Mouse (Mus musculus) forebrain, postnatal 0 days (tissue): ENCODE data around the gene Col6a6. TPM values are rescaled to one million over a fixed set of nuclear protein-coding genes. Genes with fewer than 3 reads are reported as not detected.

Experiments
- ATAC-seq: fragments of 200-750 bp; cut with Nextera tagmentation; 2 replicates; pipeline ENCODE4 v1.8.0; 2017; ENCODE audit warnings: mild to moderate bottlenecking, moderate library complexity
- DNase-seq: peaks from one replicate; pipeline ENCODE4 v3.0.0-alpha.2; 2015
- H3K27ac ChIP-seq: fragments of 300-500 bp; sonication (generic); 2 replicates; pipeline ENCODE4 v1.5.1; 2014; ENCODE audit warnings: low read depth, mild to moderate bottlenecking, antibody characterized with exemption, low read length, moderate library complexity, mixed read lengths
- H3K27me3 ChIP-seq: fragments of 300-500 bp; sonication (generic); 2 replicates; pipeline ENCODE4 v1.6.1; 2014; ENCODE audit warnings: mild to moderate bottlenecking, low read length, mixed read lengths; ENCODE audit not compliant: insufficient read depth
- H3K36me3 ChIP-seq: fragments of 300-500 bp; sonication (generic); 2 replicates; pipeline ENCODE4 v1.6.1; 2014; ENCODE audit warnings: mild to moderate bottlenecking, moderate library complexity; ENCODE audit not compliant: insufficient read depth
- H3K4me1 ChIP-seq: fragments of 300-500 bp; sonication (generic); 2 replicates; pipeline ENCODE4 v1.6.1; 2014; ENCODE audit warnings: antibody characterized with exemption; ENCODE audit not compliant: insufficient read depth
- H3K4me2 ChIP-seq: fragments of 300-500 bp; sonication (generic); 2 replicates; pipeline ENCODE4 v1.6.1; 2014; ENCODE audit warnings: low read depth, mild to moderate bottlenecking, moderate library complexity
- H3K4me3 ChIP-seq: fragments of 300-500 bp; sonication (generic); 2 replicates; pipeline ENCODE4 v1.5.1; 2014; ENCODE audit warnings: low read depth, low read length, mixed read lengths
- H3K9ac ChIP-seq: fragments of 300-500 bp; sonication (generic); 2 replicates; pipeline ENCODE4 v1.6.1; 2014; ENCODE audit warnings: mild to moderate bottlenecking
- H3K9me3 ChIP-seq: fragments of 300-500 bp; sonication (generic); 2 replicates; pipeline ENCODE4 v1.6.1; 2016; ENCODE audit warnings: low read length
- CTCF ChIP-seq: sonication (generic); IDR thresholded peaks from 2 replicates; pipeline ENCODE4 v1.5.1; 2016; ENCODE audit warnings: antibody characterized with exemption, control low read depth, low read depth
- WGBS: fragments of 180-500 bp; shearing (Covaris S2); extraction: QIAGEN DNeasy Blood & Tissue Kit; methylation state at CpG from one replicate; pipeline ENCODE4 v1.1.7; 2014; 5-methylcytosine and 5-hydroxymethylcytosine counted together
- polyA plus RNA-seq: library from polyadenylated mRNA; unstranded; fragments of >200 nt; fragmentation: Nextera tagmentation; extraction: Ambion mirVana; gene quantifications from 2 replicates; pipeline ENCODE4 v1.2.1, GENCODE M21; 2015
- total RNA-seq: library from RNA; depleted of rRNA; stranded (reverse); fragments of >200 nt; gene quantifications from 2 replicates; pipeline ENCODE4 v1.2.3, GENCODE M21; 2014

Col6a6 gene
- total and polyA plus RNA-seq, 2 experiments from 2014 or later, result 0.11 to 0.33 TPM

DNA sequence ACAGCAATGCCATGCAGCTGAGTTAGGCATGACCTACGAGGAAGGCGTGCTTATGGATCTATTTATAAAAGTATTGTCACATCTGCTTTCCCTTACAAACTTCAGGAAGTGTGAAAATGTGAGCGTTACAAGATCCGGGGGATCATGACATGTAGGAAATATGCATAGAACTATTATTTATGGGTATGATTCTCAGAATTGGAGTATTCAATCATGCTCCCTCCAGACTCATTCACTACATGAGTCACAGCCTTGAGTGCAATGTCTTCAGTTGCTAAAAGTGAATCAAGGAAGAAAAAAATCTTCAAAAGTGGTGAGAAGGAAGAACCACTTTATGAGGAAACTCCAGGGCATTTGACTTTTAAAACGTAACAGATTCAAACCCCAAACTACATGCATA lies 63.3 kb downstream of the Col6a6 start:
- Histone ChIP-seq H3K9me3 (no peaks in the 10 kb centered on the region), H3K27ac (no peak overlapping the region), H3K4me2 (no peak overlapping the region), H3K36me3 (no peaks in the 10 kb centered on the region), H3K4me1 (no peaks in the 10 kb centered on the region), H3K27me3 (no peaks in the 10 kb centered on the region), H3K9ac (no peak overlapping the region), H3K4me3 (no peak overlapping the region)
- 83% methylated on average over 5 of the region's 5 CpGs for WGBS
- DNase-seq (no peak), ATAC-seq (no peak)
- no peak for TF ChIP-seq CTCF

DNA sequence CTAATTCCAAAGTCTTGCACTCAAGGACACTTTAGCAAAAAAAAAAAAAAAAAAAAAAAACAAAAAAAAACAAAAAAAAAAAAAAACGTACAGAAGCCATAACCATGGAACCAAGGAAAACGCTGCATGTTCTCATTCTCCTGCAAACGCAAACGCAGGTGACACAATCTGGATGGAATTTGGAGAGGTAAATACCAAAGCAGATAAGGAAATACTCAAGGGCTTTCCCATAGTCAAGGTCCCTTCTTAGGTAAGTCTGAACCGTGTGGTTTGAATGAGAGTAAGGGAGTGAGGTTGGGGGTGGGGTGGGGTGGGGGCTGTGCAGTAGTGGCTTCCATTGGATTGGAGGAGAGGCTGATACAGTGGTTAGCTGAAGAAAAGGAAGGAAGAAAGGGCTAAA lies 63.8 kb downstream of the Col6a6 start:
- Histone ChIP-seq H3K9ac (no peak overlapping the region), H3K4me2 (no peak overlapping the region), H3K27ac (no peak overlapping the region), H3K9me3 (no peaks in the 10 kb centered on the region), H3K27me3 (no peaks in the 10 kb centered on the region), H3K36me3 (no peaks in the 10 kb centered on the region), H3K4me1 (no peaks in the 10 kb centered on the region), H3K4me3 (no peak overlapping the region)
- WGBS, result 76% methylated on average over 5 of the region's 5 CpGs
- ATAC-seq (no peak), DNase-seq (no peak)
- TF ChIP-seq CTCF, result no peak

- ATAC-seq, result no peak
- no peak overlapping the region for H3K27ac ChIP-seq
- no peaks in the 10 kb centered on the region for H3K36me3 ChIP-seq
- H3K4me2 ChIP-seq, result no peak overlapping the region
- no peak for TF ChIP-seq CTCF
- no peak overlapping the region for H3K9ac ChIP-seq
- H3K4me3 ChIP-seq, result no peak overlapping the region
- no peak for DNase-seq
- no peaks in the 10 kb centered on the region for H3K9me3 ChIP-seq
- no peaks in the 10 kb centered on the region for H3K27me3 ChIP-seq
- 88% methylated on average over 3 of the region's 3 CpGs for WGBS
- H3K4me1 ChIP-seq, result no peaks in the 10 kb centered on the region
Observed at GRCm38 (mm10) chr9:105763625-105764024, 64.3 kb downstream of the Col6a6 start.

- ATAC-seq (no peak), DNase-seq (no peak)
- H3K9ac ChIP-seq, result no peak overlapping the region
- H3K36me3 ChIP-seq, result no peaks in the 10 kb centered on the region
- H3K27me3 ChIP-seq, result no peaks in the 10 kb centered on the region
- H3K9me3 ChIP-seq, result no peaks in the 10 kb centered on the region
- H3K4me2 ChIP-seq, result no peak overlapping the region
- 87% methylated on average over 7 of the region's 7 CpGs for WGBS
- no peak overlapping the region for H3K4me3 ChIP-seq
- no peak overlapping the region for H3K27ac ChIP-seq
- no peaks in the 10 kb centered on the region for H3K4me1 ChIP-seq
- no peak for TF ChIP-seq CTCF
Observed at GRCm38 (mm10) chr9:105762274-105762673, 65.7 kb downstream of the Col6a6 start.

GRCm38 (mm10) chr9:105758861-105759260 lies 69.1 kb downstream of the Col6a6 start:
- H3K4me2 ChIP-seq, result no peak overlapping the region
- ATAC-seq (no peak), DNase-seq (no peak)
- H3K27ac ChIP-seq, result no peak overlapping the region
- WGBS, result 79% methylated on average over 5 of the region's 5 CpGs
- H3K4me1 ChIP-seq, result no peaks in the 10 kb centered on the region
- no peak overlapping the region for H3K9ac ChIP-seq
- no peaks in the 10 kb centered on the region for H3K9me3 ChIP-seq
- TF ChIP-seq CTCF, result no peak
- no peaks in the 10 kb centered on the region for H3K27me3 ChIP-seq
- no peaks in the 10 kb centered on the region for H3K36me3 ChIP-seq
- no peak overlapping the region for H3K4me3 ChIP-seq

DNA sequence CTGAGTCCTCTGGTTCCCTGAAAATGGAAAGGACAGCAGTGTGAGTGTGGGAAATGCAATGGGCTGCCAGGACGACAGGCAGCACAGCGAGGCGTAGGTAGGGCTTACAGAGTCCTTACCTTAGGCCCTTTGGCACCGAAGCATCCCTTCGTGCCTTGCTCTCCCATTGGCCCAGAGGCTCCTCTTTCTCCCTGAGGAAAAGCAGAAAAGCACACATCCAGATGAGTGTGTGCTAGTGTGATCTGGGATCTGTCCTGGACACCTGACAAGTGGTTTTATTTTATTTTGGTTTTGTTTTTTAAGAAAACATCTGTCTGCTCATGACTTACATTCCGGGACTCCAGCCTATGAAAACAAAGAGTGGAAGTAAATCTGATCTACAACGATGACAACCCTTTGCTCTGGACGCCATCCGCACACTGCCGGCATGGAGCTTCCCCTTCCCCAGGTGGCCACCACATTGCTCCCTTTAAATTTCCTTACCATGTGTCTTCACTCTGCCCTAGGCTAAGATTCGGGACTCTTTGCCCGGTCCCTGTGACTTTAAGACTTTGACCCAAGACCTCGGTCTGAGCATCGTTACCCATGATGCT lies 69.7 kb downstream of the Col6a6 start:
- WGBS, result 91% methylated on average over 14 of the region's 14 CpGs
- ATAC-seq, result no peak
- TF ChIP-seq CTCF, result no peak
- H3K4me1 ChIP-seq, result no peaks in the 10 kb centered on the region
- no peak overlapping the region for H3K4me2 ChIP-seq
- no peaks in the 10 kb centered on the region for H3K36me3 ChIP-seq
- no peak for DNase-seq
- no peaks in the 10 kb centered on the region for H3K9me3 ChIP-seq
- H3K9ac ChIP-seq, result no peak overlapping the region
- no peak overlapping the region for H3K27ac ChIP-seq
- H3K27me3 ChIP-seq, result no peaks in the 10 kb centered on the region
- no peak overlapping the region for H3K4me3 ChIP-seq

DNA sequence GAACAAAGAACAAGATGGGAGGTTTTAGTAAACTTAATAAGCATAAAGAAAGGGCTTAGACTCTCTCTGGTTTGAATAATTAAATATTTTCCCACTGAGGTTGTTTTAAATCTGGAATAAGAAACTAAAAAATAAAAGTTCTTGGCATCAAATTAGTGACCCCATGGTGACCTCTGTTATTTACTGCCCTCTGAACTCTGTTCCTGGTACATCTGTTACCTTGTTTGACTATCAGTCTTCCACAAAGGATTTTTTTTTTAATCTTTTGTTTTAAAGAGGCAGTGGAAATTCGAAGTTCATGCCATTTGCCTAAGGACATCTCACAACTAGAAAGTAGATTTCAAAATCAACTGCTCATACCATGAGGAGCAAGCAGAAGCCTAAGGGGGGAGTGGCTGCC lies 73.7 kb downstream of the Col6a6 start:
- Histone ChIP-seq H3K4me2 (no peak overlapping the region), H3K27ac (no peak overlapping the region), H3K27me3 (no peaks in the 10 kb centered on the region), H3K4me3 (no peak overlapping the region), H3K9ac (no peak overlapping the region), H3K4me1 (no peaks in the 10 kb centered on the region), H3K9me3 (no peaks in the 10 kb centered on the region), H3K36me3 (no peaks in the 10 kb centered on the region)
- ATAC-seq (no peak), DNase-seq (no peak)
- WGBS, result 62% methylated on average over 1 of the region's 1 CpGs
- TF ChIP-seq CTCF, result no peak

DNA sequence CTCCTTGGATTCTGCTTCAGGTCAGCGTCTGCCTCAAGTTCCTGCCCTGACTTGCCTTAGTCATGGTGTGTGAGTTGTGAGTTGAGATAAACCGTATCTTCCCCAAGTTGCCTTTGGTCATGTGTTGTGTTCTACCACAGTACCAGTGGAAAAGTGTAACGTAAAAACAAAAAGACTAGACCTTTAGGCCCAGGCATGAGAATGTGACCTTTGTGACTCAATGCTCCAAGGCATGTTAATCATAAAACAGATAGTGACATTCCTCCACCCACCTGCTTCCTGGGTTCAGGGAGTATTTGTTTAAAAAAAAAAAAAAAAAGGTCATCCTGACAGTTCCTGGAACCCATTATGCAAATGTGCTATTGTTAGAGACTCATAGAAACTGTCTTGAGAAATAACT lies 82.1 kb downstream of the Col6a6 start:
- Histone ChIP-seq H3K4me3 (no peak overlapping the region), H3K4me2 (no peak overlapping the region), H3K27me3 (no peaks in the 10 kb centered on the region), H3K9ac (no peak overlapping the region), H3K9me3 (no peaks in the 10 kb centered on the region), H3K36me3 (no peaks in the 10 kb centered on the region), H3K4me1 (no peaks in the 10 kb centered on the region), H3K27ac (no peak overlapping the region)
- TF ChIP-seq CTCF, result no peak
- no peak for DNase-seq
- no peak for ATAC-seq
- 95% methylated on average over 3 of the region's 3 CpGs for WGBS
